Mouse (Mus musculus): ENCODE results near the gene Gadd45g. TPM values are rescaled to one million over a fixed set of nuclear protein-coding genes. Genes with fewer than 3 reads are reported as not detected.

Gadd45g gene
- polyA plus RNA-seq, 1 experiment from 2014 or later, result 47.3 TPM

DNA sequence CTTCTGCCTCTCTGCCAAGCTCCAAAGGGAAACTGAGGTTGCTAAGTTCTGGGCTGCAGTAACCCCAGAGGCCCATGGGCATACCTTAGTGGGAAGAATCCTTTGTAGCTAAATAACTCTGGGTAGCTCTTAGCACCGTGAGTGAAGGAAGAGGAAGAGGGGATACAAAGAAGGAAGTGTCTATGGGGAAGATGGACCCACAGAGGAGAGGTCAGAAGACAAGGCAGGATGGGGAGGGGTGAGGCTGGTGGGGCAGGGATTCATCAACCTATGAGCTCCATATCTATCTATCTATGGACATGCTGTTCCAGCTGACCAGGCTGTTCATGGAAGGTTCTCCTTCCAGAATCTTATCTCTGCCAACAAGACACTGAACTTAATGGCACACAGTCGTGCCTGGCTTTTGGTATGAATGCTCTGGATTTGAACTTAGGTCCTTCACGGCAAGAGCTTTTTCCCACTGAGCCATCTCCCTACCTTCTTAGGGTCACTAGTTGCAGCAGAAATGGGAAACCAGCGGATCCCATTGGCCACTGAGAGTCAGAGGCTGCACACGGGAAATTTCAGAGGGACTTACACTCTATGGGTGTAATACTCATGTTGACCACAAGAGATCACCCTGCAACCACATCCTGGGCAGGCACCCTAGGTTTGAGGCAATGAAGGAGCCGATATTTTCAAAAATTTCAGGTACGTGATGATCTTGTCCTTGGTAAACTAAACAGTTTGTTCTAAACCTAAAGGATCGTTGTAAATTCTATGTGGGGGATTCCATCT, 7.0 kb upstream of the Gadd45g start:
- no peaks in the 10 kb centered on the region for H3K36me3 ChIP-seq
- H3K27me3 ChIP-seq, result peaks cover 18% of the 10 kb centered on the region
- peaks cover 22% of the 10 kb centered on the region for H3K4me1 ChIP-seq
- H3K9ac ChIP-seq, result no peak overlapping the region
- no peak for ATAC-seq (ENCODE audit: low FRiP score, low read depth)
- no peak overlapping the region for H3K4me2 ChIP-seq (replicated peaks)
- no peaks in the 10 kb centered on the region for H3K9me3 ChIP-seq
- H3K4me3 ChIP-seq, result no peak overlapping the region
- H3K27ac ChIP-seq, result no peak overlapping the region
- WGBS, result 20% methylated on average over 8 of the region's 8 CpGs

DNA sequence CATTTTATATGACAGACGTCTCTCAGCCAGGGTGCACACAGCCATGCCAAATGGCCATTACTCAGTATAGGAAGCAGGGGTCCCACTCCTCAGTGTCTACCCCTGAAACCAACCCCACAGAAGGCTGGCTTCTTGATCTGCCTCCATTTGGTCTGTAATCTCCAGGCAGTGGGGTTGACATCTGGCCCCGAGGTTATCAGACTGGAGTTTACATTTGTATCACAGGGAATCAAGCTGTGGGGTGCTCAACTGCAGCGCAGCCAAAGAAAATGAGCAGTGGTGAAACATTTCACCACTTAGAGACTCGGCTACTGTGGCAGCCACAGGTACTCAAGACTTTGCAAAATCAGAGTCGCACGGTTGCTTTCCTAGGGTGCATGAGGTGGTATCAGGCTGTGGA, 5.8 kb upstream of the Gadd45g start:
- no peak for ATAC-seq (ENCODE audit: low FRiP score, low read depth)
- no peak overlapping the region for H3K4me2 ChIP-seq (replicated peaks)
- H3K9me3 ChIP-seq, result no peaks in the 10 kb centered on the region
- peaks cover 18% of the 10 kb centered on the region for H3K27me3 ChIP-seq
- H3K36me3 ChIP-seq, result no peaks in the 10 kb centered on the region
- WGBS, result 42% methylated on average over 6 of the region's 6 CpGs
- no peak overlapping the region for H3K9ac ChIP-seq
- H3K27ac ChIP-seq, result no peak overlapping the region
- peaks cover 27% of the 10 kb centered on the region for H3K4me1 ChIP-seq
- H3K4me3 ChIP-seq, result no peak overlapping the region

DNA sequence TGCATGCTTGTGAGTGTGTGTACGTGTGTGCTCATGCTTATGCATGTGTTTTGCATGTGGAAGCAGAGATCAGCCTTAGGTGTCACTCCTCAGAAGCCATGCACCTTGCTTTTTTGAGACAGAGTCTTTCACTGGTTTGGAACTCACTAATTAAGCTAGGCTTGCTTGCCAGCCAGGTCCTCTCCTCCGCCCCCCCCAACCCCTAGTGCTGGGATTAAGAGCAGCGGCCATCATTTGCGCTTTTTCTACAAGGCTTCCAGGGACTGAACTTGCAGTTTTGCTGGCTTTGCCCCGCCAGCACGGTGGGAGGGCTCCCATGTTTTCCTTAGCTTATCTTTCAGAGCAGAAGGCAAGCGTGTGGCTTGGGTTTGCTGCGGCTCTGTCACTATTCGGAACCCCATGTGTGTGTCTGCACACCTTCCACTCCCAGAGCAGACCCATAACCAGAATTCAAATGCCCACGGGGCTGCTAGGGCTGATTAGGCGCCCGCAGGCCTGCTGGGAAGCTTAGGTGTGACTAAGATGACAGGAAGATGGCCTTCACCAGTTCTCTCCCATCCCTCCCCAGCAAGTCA, 4.8 kb upstream of the Gadd45g start:
- no peak overlapping the region for H3K9ac ChIP-seq
- no peaks in the 10 kb centered on the region for H3K36me3 ChIP-seq
- H3K27me3 ChIP-seq, result peaks cover 18% of the 10 kb centered on the region
- no peak overlapping the region for H3K27ac ChIP-seq
- ATAC-seq (ENCODE audit: low FRiP score, low read depth), result no peak
- H3K9me3 ChIP-seq, result no peaks in the 10 kb centered on the region
- H3K4me3 ChIP-seq, result 0 out of 2 replicates have a peak overlapping the region, but pooled peaks have one; percentile 3
- H3K4me1 ChIP-seq, result peaks cover 27% of the 10 kb centered on the region
- 9% methylated on average over 12 of the region's 12 CpGs for WGBS
- H3K4me2 ChIP-seq (replicated peaks), result peak overlapping the region; percentile 50

DNA sequence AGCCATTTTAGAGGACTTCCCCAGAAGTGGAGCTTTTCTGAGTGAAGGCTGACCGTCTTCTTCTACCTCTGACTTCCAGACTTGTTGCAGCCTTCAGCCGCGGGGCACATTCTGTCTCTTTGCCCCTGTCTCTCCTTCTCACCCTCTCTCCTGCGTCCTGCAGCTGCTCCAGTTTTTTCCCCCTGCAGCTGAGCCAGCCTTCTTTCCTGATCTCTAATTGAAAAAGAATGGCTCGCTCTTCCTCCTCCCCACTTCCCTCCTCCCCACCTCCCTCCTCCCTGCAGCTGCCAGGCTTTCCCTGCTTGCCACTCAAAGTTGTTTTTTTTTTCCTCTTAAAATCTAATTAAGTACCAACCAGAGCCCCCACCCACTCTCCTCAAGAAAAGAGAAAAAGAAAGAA, 4.3 kb upstream of the Gadd45g start:
- Histone ChIP-seq H3K9me3 (no peaks in the 10 kb centered on the region), H3K27ac (no peak overlapping the region), H3K4me3 (peak overlapping the region; percentile 20; the same call in 1 of the 2 replicates), H3K36me3 (no peaks in the 10 kb centered on the region), H3K27me3 (peaks cover 18% of the 10 kb centered on the region), H3K9ac (no peak overlapping the region), H3K4me1 (peaks cover 27% of the 10 kb centered on the region), H3K4me2 (replicated peaks) (peak overlapping the region; percentile 50)
- no peak for ATAC-seq (ENCODE audit: low FRiP score, low read depth)
- 7% methylated on average over 5 of the region's 5 CpGs for WGBS

DNA sequence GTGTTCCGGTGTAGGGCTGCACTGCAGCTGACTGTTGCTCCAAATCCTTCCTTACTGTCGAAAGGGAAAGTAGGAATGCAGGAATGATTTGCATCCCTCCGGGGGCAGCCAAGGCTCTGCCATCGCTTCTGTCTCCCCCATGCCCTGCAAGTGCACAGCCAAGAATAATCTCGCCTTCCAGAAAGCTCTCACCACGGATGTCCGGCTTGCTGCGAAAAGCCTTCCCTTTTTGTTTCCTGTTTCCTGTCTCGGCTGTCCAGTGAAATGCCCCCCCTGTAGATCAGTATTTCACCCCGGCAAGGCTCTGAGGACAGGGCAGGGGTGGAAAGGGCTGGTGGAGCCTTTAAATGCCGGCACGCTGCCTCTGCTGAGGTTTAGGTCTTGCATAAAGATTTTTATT, 3.7 kb upstream of the Gadd45g start:
- H3K27ac ChIP-seq, result 0 out of 2 replicates have a peak overlapping the region, but pooled peaks have one; percentile 3
- peaks cover 18% of the 10 kb centered on the region for H3K27me3 ChIP-seq
- H3K36me3 ChIP-seq, result no peaks in the 10 kb centered on the region
- peak overlapping the region; percentile 50; the same call in 1 of the 2 replicates for H3K9ac ChIP-seq
- ATAC-seq (ENCODE audit: low FRiP score, low read depth), result no peak
- peak overlapping the region; percentile 50 for H3K4me2 ChIP-seq (replicated peaks)
- H3K4me1 ChIP-seq, result peaks cover 32% of the 10 kb centered on the region
- WGBS, result 4% methylated on average over 12 of the region's 12 CpGs
- H3K4me3 ChIP-seq, result peak overlapping the region; percentile 20
- no peaks in the 10 kb centered on the region for H3K9me3 ChIP-seq

DNA sequence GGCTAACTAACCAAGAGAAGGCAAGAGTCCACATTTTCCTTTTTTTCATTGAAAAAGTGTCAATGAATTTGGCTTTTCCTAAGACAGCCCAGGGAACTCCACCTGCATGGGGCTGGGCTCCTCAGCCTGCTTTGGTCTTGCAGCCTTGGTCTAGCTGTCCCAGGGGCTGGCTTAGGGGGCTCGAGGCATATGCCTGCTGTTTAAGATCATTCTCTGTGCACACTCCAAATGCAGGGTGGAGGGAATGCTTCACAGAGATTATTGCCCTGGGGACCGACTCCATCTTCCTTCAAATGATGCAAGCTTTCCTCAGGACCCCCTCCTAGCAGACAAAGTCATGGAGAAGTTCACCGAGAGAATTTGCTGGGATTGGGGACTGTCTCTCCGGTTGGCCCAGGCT, 3.2 kb upstream of the Gadd45g start:
- H3K4me1 ChIP-seq, result peaks cover 37% of the 10 kb centered on the region
- H3K4me2 ChIP-seq (replicated peaks), result 0 out of 2 replicates have a peak overlapping the region, but pooled peaks have one; percentile 50
- H3K9me3 ChIP-seq, result no peaks in the 10 kb centered on the region
- no peak overlapping the region for H3K4me3 ChIP-seq
- ATAC-seq (ENCODE audit: low FRiP score, low read depth), result no peak
- H3K27me3 ChIP-seq, result peaks cover 18% of the 10 kb centered on the region
- no peak overlapping the region for H3K9ac ChIP-seq
- no peak overlapping the region for H3K27ac ChIP-seq
- 66% methylated on average over 4 of the region's 4 CpGs for WGBS
- H3K36me3 ChIP-seq, result no peaks in the 10 kb centered on the region

DNA sequence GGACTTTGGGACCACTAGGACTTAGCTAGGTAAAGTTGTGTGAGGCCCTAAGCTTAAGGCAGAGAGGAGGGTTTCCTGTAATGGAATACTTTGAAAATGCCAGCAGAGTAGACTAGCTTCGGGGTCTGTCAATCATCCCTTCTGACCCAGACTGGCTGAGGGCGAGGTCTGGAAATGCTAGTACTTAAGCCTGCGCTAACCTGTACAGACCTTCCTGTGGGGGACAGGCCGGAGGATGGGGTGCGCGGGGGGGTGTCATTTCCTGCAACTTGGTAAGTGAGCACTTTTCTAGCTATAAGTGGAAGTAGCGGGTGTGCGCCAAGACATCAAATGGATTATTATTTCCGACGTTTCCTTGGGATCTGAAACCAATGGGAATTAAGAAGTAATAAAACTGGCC, 2.4 kb upstream of the Gadd45g start:
- no peak overlapping the region for H3K4me3 ChIP-seq
- no peak overlapping the region for H3K9ac ChIP-seq
- no peaks in the 10 kb centered on the region for H3K36me3 ChIP-seq
- no peak for ATAC-seq (ENCODE audit: low FRiP score, low read depth)
- 64% methylated on average over 10 of the region's 10 CpGs for WGBS
- no peaks in the 10 kb centered on the region for H3K9me3 ChIP-seq
- H3K27me3 ChIP-seq, result peaks cover 17% of the 10 kb centered on the region
- H3K4me2 ChIP-seq (replicated peaks), result no peak overlapping the region
- H3K27ac ChIP-seq, result no peak overlapping the region
- H3K4me1 ChIP-seq, result peaks cover 46% of the 10 kb centered on the region

DNA sequence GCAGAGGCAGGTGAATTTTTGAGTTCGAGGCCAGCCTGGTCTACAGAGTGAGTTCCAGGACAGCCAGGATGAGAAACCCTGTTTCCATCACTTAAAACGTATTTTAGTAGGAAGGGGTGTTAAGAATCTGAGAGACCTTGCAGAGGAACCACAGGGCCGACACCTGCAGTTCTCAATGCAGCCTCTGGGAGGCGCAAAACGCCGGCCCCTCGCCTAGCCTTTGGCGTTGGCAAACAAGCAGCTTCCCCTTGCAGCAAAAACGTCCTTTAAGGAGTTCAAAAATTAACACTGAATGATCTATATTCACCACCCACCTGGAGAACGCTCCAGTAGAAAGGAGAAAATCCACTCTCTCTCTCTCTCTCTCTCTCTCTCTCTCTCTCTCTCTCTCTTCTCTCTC, 1.8 kb upstream of the Gadd45g start:
- Histone ChIP-seq H3K9me3 (no peaks in the 10 kb centered on the region), H3K36me3 (no peaks in the 10 kb centered on the region), H3K4me1 (peaks cover 51% of the 10 kb centered on the region), H3K4me3 (no peak overlapping the region), H3K4me2 (replicated peaks) (no peak overlapping the region), H3K9ac (no peak overlapping the region), H3K27me3 (peaks cover 15% of the 10 kb centered on the region), H3K27ac (no peak overlapping the region)
- ATAC-seq (ENCODE audit: low FRiP score, low read depth), result no peak
- 15% methylated on average over 10 of the region's 10 CpGs for WGBS

DNA sequence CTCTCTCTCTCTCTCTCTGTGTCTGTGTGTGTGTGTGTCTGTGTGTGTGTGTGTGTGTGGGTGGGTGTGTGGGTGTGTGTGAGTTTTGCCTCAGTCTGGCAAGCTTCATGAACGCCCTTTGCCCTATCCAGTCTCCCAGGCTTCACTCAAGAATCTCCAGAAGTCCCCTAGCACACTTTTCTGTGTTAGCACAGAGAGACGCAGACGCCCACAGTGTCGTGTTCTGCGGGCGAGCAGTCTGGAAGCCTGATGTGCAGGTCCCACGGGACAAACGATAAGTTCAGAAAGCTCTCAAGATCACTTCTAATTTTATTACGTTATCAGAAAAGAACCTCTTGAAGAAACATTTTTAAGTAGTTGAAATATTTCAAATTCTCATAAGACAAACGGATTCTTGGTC, 1.4 kb upstream of the Gadd45g start:
- ATAC-seq (ENCODE audit: low FRiP score, low read depth), result no peak
- H3K9ac ChIP-seq, result peak overlapping the region; percentile 71; the same call in 1 of the 2 replicates
- H3K27ac ChIP-seq, result no peak overlapping the region
- 19% methylated on average over 10 of the region's 10 CpGs for WGBS
- peak overlapping the region; percentile 67 for H3K4me3 ChIP-seq
- H3K4me1 ChIP-seq, result peaks cover 55% of the 10 kb centered on the region
- H3K4me2 ChIP-seq (replicated peaks), result peak overlapping the region; percentile 94
- H3K36me3 ChIP-seq, result no peaks in the 10 kb centered on the region
- H3K27me3 ChIP-seq, result peaks cover 15% of the 10 kb centered on the region
- H3K9me3 ChIP-seq, result no peaks in the 10 kb centered on the region

DNA sequence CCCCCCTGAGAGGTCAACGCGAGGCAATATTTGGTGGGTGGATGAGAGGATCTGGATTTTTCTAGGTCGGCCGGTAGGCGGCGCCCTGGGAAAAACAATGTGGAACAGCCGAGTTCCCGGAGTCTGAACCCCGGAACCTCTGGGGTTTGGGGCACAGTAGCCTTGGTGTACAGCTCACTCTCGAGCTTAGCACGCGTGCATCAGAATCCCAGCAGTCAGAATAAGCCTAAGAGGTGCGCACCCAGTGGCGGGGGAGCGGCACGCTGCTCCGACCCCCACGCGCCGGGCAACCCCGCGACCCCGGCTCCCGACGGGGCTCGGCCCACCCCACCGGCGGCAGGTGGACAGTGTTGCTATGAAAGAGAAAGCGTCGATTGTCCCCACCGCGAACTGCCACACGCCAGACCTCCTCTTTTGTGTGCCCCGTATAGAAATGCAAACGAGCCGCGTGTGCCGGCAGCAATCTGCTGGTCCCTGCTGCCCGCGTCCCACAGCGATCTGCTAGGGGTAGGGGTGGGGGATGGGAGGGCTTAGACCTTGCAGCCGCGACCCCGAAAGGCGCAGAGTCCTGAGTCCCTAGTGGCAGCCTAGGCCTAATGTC, 787 bp upstream of the Gadd45g start:
- H3K9me3 ChIP-seq, result no peaks in the 10 kb centered on the region
- no peaks in the 10 kb centered on the region for H3K36me3 ChIP-seq
- peak overlapping the region; percentile 71 for H3K9ac ChIP-seq
- H3K4me3 ChIP-seq, result peak overlapping the region; percentile 67
- H3K4me2 ChIP-seq (replicated peaks), result peak overlapping the region; percentile 94
- peaks cover 10% of the 10 kb centered on the region; the same call in 1 of the 2 replicates for H3K27me3 ChIP-seq
- peak; percentile 38 for ATAC-seq (ENCODE audit: low FRiP score, low read depth)
- H3K4me1 ChIP-seq, result peaks cover 61% of the 10 kb centered on the region
- under 1% methylated on average over 45 of the region's 45 CpGs for WGBS
- H3K27ac ChIP-seq, result peak overlapping the region; percentile 56; the same call in 1 of the 2 replicates

DNA sequence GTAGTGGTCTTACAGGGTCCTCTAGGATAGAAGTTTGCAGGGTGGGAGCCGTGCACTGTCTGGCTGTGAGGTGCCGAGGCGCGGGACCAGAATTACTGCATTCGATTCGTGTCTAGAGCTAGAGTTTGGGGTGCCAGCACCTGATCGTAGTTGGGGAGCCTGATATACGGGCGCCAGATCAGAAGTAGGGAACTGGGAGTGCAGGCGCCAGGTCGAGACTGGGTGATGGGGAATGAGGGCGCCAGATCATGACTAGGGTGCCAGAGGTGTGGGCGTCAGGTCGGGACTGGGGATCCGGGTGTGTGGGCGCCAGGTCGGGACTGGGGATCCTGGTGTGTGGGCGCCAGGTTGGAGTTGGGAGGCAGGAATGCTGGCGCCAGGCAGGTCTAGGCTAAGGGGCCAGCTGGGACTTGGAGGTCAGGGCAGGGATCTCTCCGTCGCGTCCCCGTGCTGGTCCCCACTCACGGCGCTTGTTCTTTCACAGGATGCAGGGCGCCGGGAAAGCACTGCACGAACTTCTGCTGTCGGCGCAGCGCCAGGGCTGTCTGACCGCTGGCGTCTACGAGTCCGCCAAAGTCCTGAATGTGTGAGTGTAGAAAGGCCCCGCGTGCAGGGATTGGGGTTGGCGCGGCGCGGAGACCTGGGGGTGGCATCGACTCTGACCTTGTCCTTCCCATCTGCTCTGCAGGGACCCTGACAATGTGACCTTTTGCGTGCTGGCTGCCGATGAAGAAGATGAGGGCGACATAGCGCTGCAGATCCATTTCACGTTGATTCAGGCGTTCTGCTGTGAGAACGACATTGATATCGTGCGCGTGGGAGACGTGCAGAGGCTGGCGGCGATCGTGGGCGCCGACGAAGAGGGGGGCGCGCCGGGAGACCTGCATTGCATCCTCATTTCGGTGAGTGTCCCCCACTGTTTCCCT, 653 bp downstream of the Gadd45g start:
- Histone ChIP-seq H3K4me1 (peaks cover 65% of the 10 kb centered on the region), H3K4me2 (replicated peaks) (peak overlapping the region; percentile 94), H3K9ac (peak overlapping the region; percentile 77), H3K36me3 (no peaks in the 10 kb centered on the region), H3K9me3 (no peaks in the 10 kb centered on the region), H3K27me3 (peaks cover 4% of the 10 kb centered on the region; the same call in 1 of the 2 replicates), H3K4me3 (peak overlapping the region; percentile 67), H3K27ac (peak overlapping the region; percentile 72)
- WGBS, result under 1% methylated on average over 63 of the region's 63 CpGs
- ATAC-seq (ENCODE audit: low FRiP score, low read depth), result peak; percentile 26
